Mouse (Mus musculus) midbrain, embryonic 10.5 days (tissue): ENCODE results near the gene Rptor. TPM values are rescaled to one million over a fixed set of nuclear protein-coding genes. Genes with fewer than 3 reads are reported as not detected.

Experiments used
- DNase-seq: peaks from one replicate; pipeline ENCODE4 v3.0.0-alpha.2; 2017; ENCODE audit warnings: low spot score
- H3K27ac ChIP-seq: fragments of 300-500 bp; sonication (generic); replicated peaks from 2 replicates; pipeline ENCODE4 v1.5.1; 2016; ENCODE audit warnings: mild to moderate bottlenecking
- H3K27me3 ChIP-seq: fragments of 300-500 bp; sonication (generic); 2 replicates; pipeline ENCODE4 v1.6.1; 2016; ENCODE audit warnings: low read depth, mild to moderate bottlenecking; ENCODE audit not compliant: poor library complexity, severe bottlenecking
- H3K36me3 ChIP-seq: fragments of 300-500 bp; sonication (generic); 2 replicates; pipeline ENCODE4 v1.6.1; 2016; ENCODE audit warnings: mild to moderate bottlenecking, moderate library complexity
- H3K4me1 ChIP-seq: fragments of 300-500 bp; sonication (generic); 2 replicates; pipeline ENCODE4 v1.6.1; 2016
- H3K4me3 ChIP-seq: fragments of 300-500 bp; sonication (generic); 2 replicates; pipeline ENCODE4 v1.5.1; 2016; ENCODE audit warnings: mild to moderate bottlenecking, moderate library complexity
- H3K9me3 ChIP-seq: fragments of 300-500 bp; sonication (generic); replicated peaks from 2 replicates; pipeline ENCODE4 v1.6.1; 2016; ENCODE audit warnings: mild to moderate bottlenecking
- WGBS: fragments of 180-500 bp; shearing (Covaris S2); methylation state at CpG from one replicate; pipeline ENCODE4 v1.1.7; 2016; 5-methylcytosine and 5-hydroxymethylcytosine counted together
- polyA plus RNA-seq: library from polyadenylated mRNA; unstranded; fragments of >200 nt; fragmentation: Nextera tagmentation; extraction: Ambion mirVana; gene quantifications from 2 replicates; pipeline ENCODE4 v1.2.1, GENCODE M21; 2016

Rptor gene
- polyA plus RNA-seq, 1 experiment from 2014 or later: 11.0 TPM

DNA sequence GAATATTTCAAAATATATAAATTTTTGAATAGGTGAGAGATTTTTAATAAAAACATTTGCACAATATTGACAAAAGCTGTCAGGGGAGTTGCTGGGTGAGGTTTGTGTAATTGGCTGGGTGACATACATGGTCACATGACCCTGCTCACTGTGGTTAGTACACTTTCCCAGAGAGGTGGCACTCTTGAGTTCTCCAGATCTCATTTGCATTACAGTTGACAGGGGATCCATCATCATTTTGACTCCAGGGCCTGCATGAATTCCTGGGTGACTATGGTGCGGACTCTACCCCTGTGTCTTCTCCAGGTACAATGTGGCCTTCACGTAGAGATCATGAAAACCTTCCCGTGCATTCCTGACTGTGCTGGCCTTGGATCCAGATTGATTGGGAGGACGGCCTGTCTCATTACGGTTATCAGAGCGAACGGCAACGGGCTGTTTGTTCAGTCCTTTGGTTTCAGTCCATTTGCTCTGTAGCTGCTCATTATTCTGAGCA is 183.7 kb downstream of the Rptor start:
- no peaks in the 10 kb centered on the region for H3K9me3 ChIP-seq
- DNase-seq: no peak
- H3K27me3 ChIP-seq: no peaks in the 10 kb centered on the region
- peaks cover 7% of the 10 kb centered on the region; the same call in 1 of the 2 replicates for H3K36me3 ChIP-seq
- H3K27ac ChIP-seq: 0 out of 2 replicates have a peak overlapping the region, but pooled peaks have one; percentile 28
- H3K4me1 ChIP-seq: peaks cover 13% of the 10 kb centered on the region
- H3K4me3 ChIP-seq: no peak overlapping the region
- 92% methylated on average over 8 of the region's 8 CpGs for WGBS

DNA sequence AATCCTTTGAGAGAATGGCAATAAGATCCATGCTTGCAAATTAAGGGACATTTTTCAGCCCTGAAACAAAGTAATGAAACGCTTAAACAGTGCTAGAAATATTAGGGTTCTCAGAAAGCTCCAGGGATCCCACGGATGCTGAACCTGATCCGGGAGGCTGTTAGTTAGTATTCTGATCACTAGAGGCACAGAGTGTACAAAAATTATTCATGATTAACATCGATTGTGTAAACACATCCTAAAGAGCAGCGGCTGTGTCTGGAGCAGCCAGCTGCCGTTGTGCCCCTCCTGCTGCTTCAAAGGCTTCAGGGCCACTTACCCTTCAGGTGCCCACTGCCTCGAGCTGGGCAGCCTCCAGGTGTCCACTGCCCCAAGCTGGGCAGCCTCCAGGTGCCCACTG is 185.8 kb downstream of the Rptor start:
- Histone ChIP-seq H3K4me1 (peaks cover 17% of the 10 kb centered on the region), H3K36me3 (peaks cover 7% of the 10 kb centered on the region; the same call in 1 of the 2 replicates), H3K9me3 (no peaks in the 10 kb centered on the region), H3K27me3 (no peaks in the 10 kb centered on the region), H3K27ac (peak overlapping the region; percentile 13; the same call in 1 of the 2 replicates), H3K4me3 (no peak overlapping the region)
- no peak for DNase-seq
- WGBS: 84% methylated on average over 7 of the region's 7 CpGs

DNA sequence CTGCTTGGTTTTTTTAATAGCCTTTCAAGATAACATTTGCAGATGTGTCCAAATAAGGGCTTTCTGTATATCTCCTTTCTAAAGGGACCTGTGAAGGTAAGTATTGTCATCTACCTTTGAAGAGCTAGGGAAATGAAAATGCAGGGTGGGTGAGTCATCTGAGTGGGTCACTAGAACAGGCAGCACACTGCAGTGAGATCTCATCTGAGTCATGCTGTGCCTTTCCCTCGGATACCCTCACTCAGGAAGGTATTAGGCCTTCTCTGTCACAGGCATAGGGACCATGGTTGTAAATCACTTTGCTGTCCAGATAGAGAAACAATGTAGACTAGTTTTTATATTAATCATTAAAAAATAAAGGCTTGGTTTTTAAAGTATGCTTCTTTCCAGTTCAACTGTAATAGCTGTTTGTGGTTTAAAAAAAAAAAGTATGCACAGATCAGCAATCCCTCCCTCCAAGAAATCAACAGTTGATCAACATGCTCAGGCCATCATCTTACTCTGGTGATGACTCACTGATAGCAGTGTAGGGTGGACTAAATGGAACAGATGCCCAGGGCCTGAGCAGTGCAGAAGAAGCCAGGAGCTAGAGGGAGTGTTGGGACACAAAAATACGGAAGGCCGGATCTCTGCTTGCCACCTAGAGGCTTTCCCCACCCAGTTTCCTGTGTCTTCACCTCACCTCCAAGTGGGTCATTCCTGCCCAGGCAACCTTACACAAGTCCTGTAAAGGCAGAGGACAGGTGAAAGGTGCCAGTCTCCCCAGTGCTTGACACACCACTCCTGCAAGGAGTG is 186.4 kb downstream of the Rptor start:
- H3K4me1 ChIP-seq: peaks cover 17% of the 10 kb centered on the region
- H3K27ac ChIP-seq: peak overlapping the region; percentile 46; the same call in 1 of the 2 replicates
- DNase-seq: no peak
- no peaks in the 10 kb centered on the region for H3K27me3 ChIP-seq
- 82% methylated on average over 3 of the region's 3 CpGs for WGBS
- H3K36me3 ChIP-seq: peaks cover 7% of the 10 kb centered on the region; the same call in 1 of the 2 replicates
- no peaks in the 10 kb centered on the region for H3K9me3 ChIP-seq
- no peak overlapping the region for H3K4me3 ChIP-seq

DNA sequence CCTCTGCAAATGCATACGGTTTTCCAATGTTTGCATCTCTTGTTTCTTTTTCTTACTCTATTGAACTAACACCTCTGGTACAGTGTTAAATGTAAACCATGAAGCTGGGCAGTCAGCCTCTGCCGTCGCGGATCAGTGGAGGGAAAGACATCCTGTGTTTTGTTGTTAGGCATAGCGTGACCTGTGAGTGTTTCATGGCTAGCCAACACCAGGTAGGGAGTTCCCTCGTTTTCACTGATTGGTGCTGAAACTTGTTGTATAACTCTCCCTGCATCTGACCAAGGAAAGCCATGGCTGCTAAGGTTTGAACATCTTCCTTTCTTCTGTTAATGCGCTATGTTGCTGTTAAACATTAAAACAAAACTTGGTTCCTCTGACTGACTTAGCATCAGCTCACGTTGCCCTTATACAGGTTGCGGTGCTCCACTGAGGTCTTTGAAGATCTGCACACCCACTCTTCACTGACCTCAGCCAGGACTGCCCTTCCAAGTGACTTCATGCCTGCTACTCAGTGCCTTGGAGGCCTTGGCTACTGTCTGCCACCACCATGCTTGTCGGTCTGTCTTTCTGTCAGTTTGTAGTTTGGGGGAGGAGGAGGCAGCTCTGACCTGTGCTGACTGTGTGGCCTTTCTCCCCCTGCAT is 189.3 kb downstream of the Rptor start:
- DNase-seq: no peak
- no peak overlapping the region for H3K4me3 ChIP-seq
- H3K9me3 ChIP-seq: no peaks in the 10 kb centered on the region
- no peaks in the 10 kb centered on the region for H3K36me3 ChIP-seq
- H3K4me1 ChIP-seq: peaks cover 27% of the 10 kb centered on the region
- H3K27me3 ChIP-seq: no peaks in the 10 kb centered on the region
- WGBS: 88% methylated on average over 10 of the region's 10 CpGs
- H3K27ac ChIP-seq: no peak overlapping the region

DNA sequence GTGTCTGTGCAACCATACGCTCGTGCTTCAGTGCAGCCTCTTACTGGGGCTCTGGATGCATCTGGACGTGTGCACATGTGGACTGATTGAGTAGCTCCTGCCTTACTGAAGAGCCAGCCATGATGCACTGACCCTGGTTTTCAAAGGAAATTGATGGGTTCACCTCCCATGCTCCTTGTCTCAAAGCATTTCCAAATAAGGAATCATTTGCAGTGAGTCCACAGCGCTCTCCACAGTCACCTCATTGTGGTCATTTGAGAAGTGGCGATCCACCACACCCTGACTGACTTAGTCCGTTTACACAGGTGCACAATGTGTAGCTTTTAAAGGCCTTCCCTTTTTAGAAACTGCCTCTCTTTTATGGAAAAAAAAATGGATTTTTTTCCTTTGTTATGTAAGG is 190.7 kb downstream of the Rptor start:
- Histone ChIP-seq H3K27me3 (no peaks in the 10 kb centered on the region), H3K4me1 (peaks cover 24% of the 10 kb centered on the region), H3K36me3 (peaks cover 4% of the 10 kb centered on the region; the same call in 1 of the 2 replicates), H3K4me3 (no peak overlapping the region), H3K9me3 (no peaks in the 10 kb centered on the region), H3K27ac (no peak overlapping the region)
- 74% methylated on average over 6 of the region's 6 CpGs for WGBS
- no peak for DNase-seq

DNA sequence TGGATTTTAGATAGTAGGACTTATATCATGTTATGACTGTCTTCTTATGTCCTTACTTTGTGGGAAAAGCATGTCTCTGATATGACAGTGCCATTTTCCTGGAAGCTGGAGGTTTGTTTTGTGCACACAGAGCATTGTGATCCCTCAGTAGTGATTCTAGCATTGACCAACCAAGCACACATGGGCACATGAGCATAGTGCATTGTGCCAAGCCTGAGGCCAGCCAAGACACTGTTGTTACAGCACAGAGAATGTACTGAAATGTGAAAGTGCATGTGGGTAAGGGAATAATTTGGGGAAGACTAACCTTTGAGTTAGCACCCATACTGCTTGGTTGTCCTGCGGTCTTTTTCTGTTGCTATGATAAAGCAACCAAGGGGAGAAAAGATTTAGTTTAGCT is 191.3 kb downstream of the Rptor start:
- Histone ChIP-seq H3K4me3 (no peak overlapping the region), H3K4me1 (peaks cover 24% of the 10 kb centered on the region), H3K36me3 (peaks cover 9% of the 10 kb centered on the region; the same call in 1 of the 2 replicates), H3K27me3 (no peaks in the 10 kb centered on the region), H3K27ac (no peak overlapping the region), H3K9me3 (no peaks in the 10 kb centered on the region)
- DNase-seq: no peak
- 97% methylated on average over 1 of the region's 1 CpGs for WGBS

DNA sequence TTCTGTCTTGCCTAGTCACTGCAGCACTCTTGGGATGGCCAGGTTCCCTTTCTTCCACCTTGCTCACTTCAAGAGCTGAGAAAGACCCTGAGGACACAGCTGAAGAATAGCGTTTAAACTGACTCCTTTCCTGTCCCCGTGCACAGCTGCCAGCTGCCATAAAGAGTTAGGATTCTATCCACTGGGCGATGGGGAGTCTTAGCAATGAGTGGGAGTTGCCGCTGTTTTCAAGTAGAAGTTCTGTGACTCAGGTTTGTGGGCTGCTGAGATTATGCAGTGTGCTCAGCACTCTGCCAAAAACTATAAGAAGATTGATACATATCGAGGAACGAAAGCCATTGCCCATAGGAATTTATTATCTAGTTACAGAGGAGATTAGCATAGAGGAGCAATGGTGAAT is 192.0 kb downstream of the Rptor start:
- Histone ChIP-seq H3K4me3 (no peak overlapping the region), H3K27me3 (no peaks in the 10 kb centered on the region), H3K36me3 (peaks cover 15% of the 10 kb centered on the region), H3K4me1 (peaks cover 19% of the 10 kb centered on the region), H3K9me3 (no peaks in the 10 kb centered on the region), H3K27ac (no peak overlapping the region)
- DNase-seq: no peak
- WGBS: 90% methylated on average over 6 of the region's 6 CpGs

DNA sequence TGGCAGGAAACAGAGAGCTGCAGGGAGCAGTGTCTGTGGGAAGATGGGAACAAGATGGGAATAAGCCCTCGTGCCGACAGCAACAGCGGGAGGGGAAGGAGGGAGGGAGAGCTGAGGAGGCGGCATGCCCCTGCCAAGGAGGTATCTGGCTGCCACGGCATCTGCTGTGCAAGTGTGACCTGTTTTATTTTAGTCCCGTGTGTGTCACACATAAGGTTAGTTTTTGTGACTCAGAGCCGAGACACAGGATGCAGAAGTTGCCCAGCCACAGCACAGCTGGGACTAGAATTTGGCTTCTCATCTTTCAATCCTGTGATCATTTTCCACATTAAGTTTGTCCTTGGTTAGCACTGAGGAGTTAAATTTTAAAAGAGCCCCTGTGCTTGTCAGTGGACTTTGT is 193.7 kb downstream of the Rptor start:
- no peak for DNase-seq
- H3K9me3 ChIP-seq: no peaks in the 10 kb centered on the region
- peaks cover 23% of the 10 kb centered on the region for H3K36me3 ChIP-seq
- no peaks in the 10 kb centered on the region for H3K27me3 ChIP-seq
- WGBS: 85% methylated on average over 7 of the region's 7 CpGs
- peaks cover 18% of the 10 kb centered on the region for H3K4me1 ChIP-seq
- H3K27ac ChIP-seq: 0 out of 2 replicates have a peak overlapping the region, but pooled peaks have one; percentile 9
- H3K4me3 ChIP-seq: no peak overlapping the region

DNA sequence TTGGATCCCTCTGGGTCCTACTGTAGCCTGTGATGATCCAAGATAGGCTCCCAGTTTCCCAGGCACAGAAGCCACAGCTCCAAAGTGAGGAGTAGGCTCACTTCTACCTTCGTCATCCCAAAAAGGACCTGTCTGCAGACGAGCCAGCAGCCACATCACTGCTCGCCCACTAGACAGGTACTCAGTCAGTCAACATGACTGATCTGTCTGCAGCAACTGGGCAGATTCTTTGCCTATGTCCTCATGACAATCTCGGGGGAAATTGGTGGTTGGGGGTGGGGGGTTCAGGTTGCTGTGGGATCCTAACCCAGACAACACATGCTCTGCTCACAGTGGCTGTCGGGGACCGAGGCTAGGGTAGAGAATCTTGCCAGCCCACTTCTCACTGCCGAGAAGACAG is 194.1 kb downstream of the Rptor start:
- WGBS: 89% methylated on average over 7 of the region's 7 CpGs
- DNase-seq: no peak
- H3K27me3 ChIP-seq: no peaks in the 10 kb centered on the region
- no peak overlapping the region for H3K4me3 ChIP-seq
- H3K4me1 ChIP-seq: peaks cover 23% of the 10 kb centered on the region
- H3K27ac ChIP-seq: 0 out of 2 replicates have a peak overlapping the region, but pooled peaks have one; percentile 9
- H3K9me3 ChIP-seq: no peaks in the 10 kb centered on the region
- peaks cover 23% of the 10 kb centered on the region for H3K36me3 ChIP-seq

DNA sequence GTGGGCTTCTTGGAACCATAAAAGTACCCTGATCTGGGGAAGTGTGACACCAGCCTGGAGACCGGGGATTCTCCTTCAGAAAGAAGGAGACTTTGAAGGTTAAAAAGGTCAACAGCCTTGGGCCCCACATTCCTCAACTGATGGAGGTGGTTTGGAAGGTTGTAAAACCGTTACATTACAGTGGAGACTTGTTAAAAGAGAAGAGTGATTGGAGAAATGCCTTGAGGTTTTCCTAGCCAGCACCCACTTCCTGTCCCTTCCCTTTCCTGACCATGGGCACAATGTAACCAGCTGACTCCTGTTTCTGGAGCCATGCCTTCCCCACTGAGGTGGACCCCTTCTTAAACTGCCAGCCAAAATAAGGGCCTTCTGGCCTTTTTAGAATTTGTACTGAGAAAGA is 196.8 kb downstream of the Rptor start:
- no peak for DNase-seq
- Histone ChIP-seq H3K27me3 (no peaks in the 10 kb centered on the region), H3K4me1 (peaks cover 32% of the 10 kb centered on the region), H3K4me3 (no peak overlapping the region), H3K36me3 (peaks cover 42% of the 10 kb centered on the region), H3K9me3 (no peaks in the 10 kb centered on the region), H3K27ac (no peak overlapping the region)
- WGBS: 86% methylated on average over 2 of the region's 2 CpGs

DNA sequence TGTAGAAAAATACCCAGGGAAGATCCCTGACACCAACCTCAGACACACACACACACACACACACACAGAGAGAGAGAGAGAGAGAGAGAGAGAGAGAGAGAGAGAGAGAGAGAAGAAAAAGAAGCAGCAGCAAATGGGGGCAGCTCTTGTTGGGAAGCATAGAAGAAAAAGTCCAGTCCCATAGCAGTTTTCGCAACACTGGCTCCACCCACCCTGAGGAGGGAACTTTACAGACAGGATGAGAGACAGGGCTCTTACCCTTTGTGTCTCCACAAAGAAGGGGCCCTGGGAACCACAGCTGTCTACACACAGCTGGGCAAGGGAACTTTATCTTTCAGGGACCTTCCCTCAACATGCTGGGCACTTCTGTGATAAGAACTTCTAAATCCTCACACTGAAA is 199.2 kb downstream of the Rptor start:
- Histone ChIP-seq H3K9me3 (no peaks in the 10 kb centered on the region), H3K36me3 (peaks cover 47% of the 10 kb centered on the region), H3K27me3 (no peaks in the 10 kb centered on the region), H3K4me3 (no peak overlapping the region), H3K27ac (0 out of 2 replicates have a peak overlapping the region, but pooled peaks have one; percentile 42), H3K4me1 (peaks cover 18% of the 10 kb centered on the region)
- DNase-seq: no peak
- WGBS: 52% methylated on average over 1 of the region's 1 CpGs

DNA sequence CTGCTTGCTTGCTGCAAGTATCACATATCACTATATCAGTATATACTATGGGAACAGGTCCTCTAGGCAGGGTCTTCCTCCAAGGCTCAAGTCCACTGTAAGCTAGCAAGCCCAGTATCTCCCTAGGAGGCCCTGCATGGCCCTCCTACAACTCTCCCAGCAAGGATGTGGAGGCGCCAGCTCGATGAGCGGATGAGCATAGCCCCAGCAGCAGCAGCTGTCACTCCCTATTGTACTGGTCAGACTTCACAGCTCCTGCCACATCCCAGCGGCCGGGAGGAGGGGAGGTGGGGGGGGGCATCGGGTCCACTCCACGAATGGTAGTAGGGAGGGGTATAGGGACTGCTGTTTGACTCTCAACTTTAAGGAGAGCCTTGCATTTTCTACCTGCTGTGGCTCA is 200.2 kb downstream of the Rptor start:
- H3K9me3 ChIP-seq: no peaks in the 10 kb centered on the region
- H3K4me1 ChIP-seq: peaks cover 18% of the 10 kb centered on the region
- H3K27me3 ChIP-seq: no peaks in the 10 kb centered on the region
- peaks cover 51% of the 10 kb centered on the region for H3K36me3 ChIP-seq
- 63% methylated on average over 7 of the region's 7 CpGs for WGBS
- no peak for DNase-seq
- H3K4me3 ChIP-seq: no peak overlapping the region
- H3K27ac ChIP-seq: 0 out of 2 replicates have a peak overlapping the region, but pooled peaks have one; percentile 42

DNA sequence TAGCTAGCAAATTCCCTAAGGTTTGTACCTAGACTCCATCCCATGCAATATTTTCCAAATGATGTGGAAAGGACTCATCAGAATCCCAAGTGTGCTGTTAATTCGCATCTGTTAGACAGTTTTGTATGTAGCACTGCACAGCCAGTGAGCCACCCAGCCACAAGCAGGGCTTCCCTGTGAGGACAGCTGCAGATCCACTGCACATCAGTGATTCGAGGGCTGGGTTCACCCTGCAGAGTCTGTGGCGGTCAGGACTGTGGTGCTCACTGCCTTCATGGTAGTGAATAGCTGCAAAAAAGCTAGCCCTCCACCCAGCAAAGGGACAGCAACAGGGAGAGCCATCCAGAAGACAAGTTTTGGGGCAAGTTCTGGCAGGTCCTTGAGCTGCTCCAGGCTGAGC is 201.7 kb downstream of the Rptor start:
- H3K27me3 ChIP-seq: no peaks in the 10 kb centered on the region
- H3K27ac ChIP-seq: no peak overlapping the region
- peaks cover 18% of the 10 kb centered on the region for H3K4me1 ChIP-seq
- no peaks in the 10 kb centered on the region for H3K9me3 ChIP-seq
- peaks cover 46% of the 10 kb centered on the region for H3K36me3 ChIP-seq
- H3K4me3 ChIP-seq: no peak overlapping the region
- no peak for DNase-seq
- WGBS: 92% methylated on average over 3 of the region's 3 CpGs
